Mouse (Mus musculus): ENCODE measurements around the gene Vps72. TPM values are rescaled to one million over a fixed set of nuclear protein-coding genes. Genes with fewer than 3 reads are reported as not detected.
A peak's percentile ranks its signal among the peaks of the same experiment; 100 is the strongest.

Gene Vps72
- polyA plus RNA-seq, 1 experiment from 2014 or later, result 327 TPM

DNA sequence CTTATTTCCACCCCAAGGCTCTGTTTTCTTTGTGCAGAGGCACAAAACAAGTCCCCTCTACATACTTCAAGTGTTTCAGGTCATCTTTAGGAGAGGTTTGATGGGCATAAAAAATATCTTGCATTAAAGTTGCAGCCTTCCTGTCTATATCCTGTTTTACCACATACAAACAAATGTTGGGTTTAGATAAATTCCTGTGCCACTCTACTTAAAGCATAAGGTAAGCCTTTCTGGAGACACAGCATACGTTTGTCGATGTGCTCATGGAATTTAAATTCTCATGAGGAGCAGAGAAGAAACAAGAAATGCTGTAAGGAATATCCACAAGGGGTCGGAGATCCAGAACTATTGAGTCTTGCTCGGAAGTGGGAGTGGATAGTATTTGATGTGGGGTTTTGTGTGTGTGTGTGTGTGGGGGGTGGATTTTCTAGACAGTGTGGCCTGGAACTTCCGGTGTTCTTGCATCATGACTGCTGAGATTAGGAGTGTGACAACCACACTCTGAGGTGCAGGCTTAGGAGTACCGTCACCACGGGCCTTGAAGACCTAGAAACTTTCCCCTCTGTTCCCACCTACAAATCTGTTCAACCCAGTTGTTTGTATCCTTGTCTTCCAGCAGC is 24.7 kb downstream of the Vps72 start:
- Histone ChIP-seq H3K27ac (no peak overlapping the region), H3K4me3 (peak overlapping the region; percentile 41; the same call in 1 of the 2 replicates), H3K9me3 (replicated peaks) (no peaks in the 10 kb centered on the region), H3K36me3 (peaks cover 34% of the 10 kb centered on the region), H3K27me3 (ENCODE audit: low read depth, poor library complexity, severe bottlenecking) (no peaks in the 10 kb centered on the region), H3K4me1 (peaks cover 30% of the 10 kb centered on the region)
- 91% methylated on average over 7 of the region's 7 CpGs for WGBS
- no peak for DNase-seq (ENCODE audit: low spot score)

DNA sequence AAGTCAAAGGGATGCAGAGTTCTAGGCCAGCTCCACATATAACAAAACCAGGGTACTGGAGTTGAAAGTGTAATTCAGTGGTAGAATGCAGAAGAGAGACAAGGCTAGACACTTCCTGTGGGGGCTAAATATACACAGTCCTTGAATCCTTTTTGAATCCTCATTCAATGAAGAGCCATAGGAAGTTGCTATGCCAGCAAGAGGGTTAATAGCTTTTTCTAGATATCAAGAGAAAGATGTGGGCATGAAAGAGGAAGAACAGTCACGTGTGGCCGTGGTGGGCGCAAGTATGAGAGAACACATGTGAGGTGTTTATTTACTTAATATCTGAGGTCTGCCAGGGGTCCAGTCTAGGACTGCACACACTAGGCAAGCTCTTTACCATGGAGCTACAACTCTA is 25.5 kb downstream of the Vps72 start:
- no peak for DNase-seq (ENCODE audit: low spot score)
- WGBS, result 94% methylated on average over 3 of the region's 3 CpGs
- Histone ChIP-seq H3K4me3 (no peak overlapping the region), H3K36me3 (peaks cover 41% of the 10 kb centered on the region), H3K27ac (no peak overlapping the region), H3K27me3 (ENCODE audit: low read depth, poor library complexity, severe bottlenecking) (no peaks in the 10 kb centered on the region), H3K4me1 (peaks cover 31% of the 10 kb centered on the region), H3K9me3 (replicated peaks) (no peaks in the 10 kb centered on the region)

DNA sequence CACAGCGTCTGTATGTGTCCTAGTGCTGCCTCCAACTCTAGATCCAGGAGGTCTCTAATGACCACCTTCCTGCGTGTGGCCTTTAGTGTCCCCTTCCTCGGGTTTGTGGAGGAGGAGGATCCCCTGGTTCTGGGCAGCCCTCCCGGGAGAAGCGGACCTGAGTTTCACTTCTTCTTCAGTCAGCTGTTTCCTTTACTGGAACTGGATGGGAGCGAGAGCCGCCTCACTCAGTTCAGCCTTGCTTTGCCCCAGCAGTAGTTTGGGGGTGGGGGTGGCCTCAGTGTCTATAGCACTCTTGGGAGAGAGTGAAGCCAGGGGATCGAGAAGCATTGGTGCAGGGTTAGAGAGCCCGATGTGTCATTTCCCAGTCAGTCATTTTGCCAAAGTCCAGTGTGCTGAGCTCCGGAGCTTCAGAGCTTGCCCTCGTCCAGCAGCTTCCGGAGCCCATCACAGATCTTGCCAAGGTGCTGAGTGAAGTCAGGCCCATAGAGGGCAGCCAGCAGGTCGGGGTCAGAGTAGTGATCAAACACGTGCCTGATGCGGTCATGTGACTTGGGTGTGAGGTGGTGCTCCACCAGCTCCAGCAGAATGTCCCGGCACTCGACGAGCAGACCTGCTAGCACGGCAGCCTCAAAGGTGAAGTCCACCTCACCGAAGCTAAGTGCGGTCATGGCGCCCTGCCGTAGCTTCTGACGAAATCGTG is 28.9 kb downstream of the Vps72 start:
- Histone ChIP-seq H3K9me3 (replicated peaks) (no peaks in the 10 kb centered on the region), H3K4me1 (peaks cover 23% of the 10 kb centered on the region), H3K4me3 (peak overlapping the region; percentile 13; the same call in 1 of the 2 replicates), H3K36me3 (peaks cover 31% of the 10 kb centered on the region), H3K27me3 (ENCODE audit: low read depth, poor library complexity, severe bottlenecking) (no peaks in the 10 kb centered on the region), H3K27ac (no peak overlapping the region)
- WGBS, result 65% methylated on average over 25 of the region's 25 CpGs
- DNase-seq (ENCODE audit: low spot score), result no peak

DNA sequence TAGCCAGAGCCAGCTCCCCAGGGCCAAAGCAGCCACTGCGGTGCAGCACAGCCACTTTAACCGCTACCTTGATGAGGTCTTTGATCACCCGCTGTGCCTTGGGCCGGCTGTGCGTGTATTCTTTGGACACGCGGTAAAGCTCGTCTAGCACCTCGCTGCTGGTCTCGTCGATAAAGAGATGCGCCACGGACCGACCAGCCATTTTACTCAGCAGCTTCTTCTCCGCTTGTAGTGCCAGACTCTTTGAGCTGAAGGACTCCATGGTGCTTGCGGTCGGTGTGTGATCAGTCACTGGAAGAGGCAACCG is 29.4 kb downstream of the Vps72 start:
- WGBS, result 49% methylated on average over 18 of the region's 18 CpGs

DNA sequence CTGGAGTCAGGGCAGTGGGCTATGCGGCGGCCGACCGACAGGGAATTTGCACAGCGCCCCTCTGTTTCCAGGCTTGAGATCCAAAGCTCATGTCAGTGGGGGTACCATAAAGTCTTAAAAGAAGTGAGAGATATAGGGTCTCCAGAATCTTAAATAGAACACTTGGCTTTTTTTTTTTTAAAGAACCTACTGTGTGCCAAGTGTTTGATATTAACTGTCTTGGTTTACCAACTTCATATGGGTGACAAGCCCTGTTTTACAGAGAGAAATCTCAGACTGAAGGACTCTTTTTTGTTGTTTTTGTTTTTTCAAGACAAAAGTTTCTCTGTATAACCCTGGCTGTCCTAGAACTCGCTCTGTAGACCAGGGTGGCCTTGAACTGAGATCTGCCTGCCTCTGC is 30.0 kb downstream of the Vps72 start:
- no peak overlapping the region for H3K27ac ChIP-seq
- 93% methylated on average over 6 of the region's 6 CpGs for WGBS
- no peaks in the 10 kb centered on the region for H3K27me3 ChIP-seq (ENCODE audit: low read depth, poor library complexity, severe bottlenecking)
- H3K4me1 ChIP-seq, result peaks cover 14% of the 10 kb centered on the region; the same call in 1 of the 2 replicates
- DNase-seq (ENCODE audit: low spot score), result no peak
- H3K36me3 ChIP-seq, result peaks cover 31% of the 10 kb centered on the region
- H3K4me3 ChIP-seq, result no peak overlapping the region
- no peaks in the 10 kb centered on the region for H3K9me3 ChIP-seq (replicated peaks)

More for the DNA sequence above, 29.4 kb downstream of the Vps72 start:
- H3K4me3 ChIP-seq, result 0 out of 2 replicates have a peak overlapping the region, but pooled peaks have one; percentile 13
- no peak overlapping the region for H3K27ac ChIP-seq
- no peaks in the 10 kb centered on the region for H3K9me3 ChIP-seq (replicated peaks)
- peaks cover 18% of the 10 kb centered on the region for H3K4me1 ChIP-seq
- no peaks in the 10 kb centered on the region for H3K27me3 ChIP-seq (ENCODE audit: low read depth, poor library complexity, severe bottlenecking)
- no peak for DNase-seq (ENCODE audit: low spot score)
- peaks cover 31% of the 10 kb centered on the region for H3K36me3 ChIP-seq

DNA sequence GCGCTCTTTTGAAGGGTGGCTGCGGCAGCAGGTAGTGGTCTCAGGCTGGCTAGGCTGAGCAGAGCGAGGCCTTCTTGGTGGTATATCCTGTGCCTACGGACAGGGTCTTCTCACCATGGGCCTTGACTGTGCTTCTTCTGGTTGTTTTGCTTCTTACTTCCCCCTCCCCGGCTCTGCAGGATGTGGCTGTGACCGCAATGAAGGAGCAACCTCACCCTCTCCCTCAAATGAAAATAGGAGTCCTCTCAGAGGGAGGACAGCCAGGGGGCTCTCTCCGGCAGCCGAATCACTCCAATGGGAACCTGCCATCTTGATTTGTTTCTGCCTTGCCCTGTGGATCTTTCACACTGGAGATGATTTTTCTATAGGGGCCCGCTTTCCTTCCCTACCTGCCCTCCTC is 30.7 kb downstream of the Vps72 start:
- Histone ChIP-seq H3K27ac (no peak overlapping the region), H3K4me1 (peaks cover 11% of the 10 kb centered on the region; the same call in 1 of the 2 replicates), H3K27me3 (ENCODE audit: low read depth, poor library complexity, severe bottlenecking) (no peaks in the 10 kb centered on the region), H3K9me3 (replicated peaks) (no peaks in the 10 kb centered on the region), H3K36me3 (peaks cover 31% of the 10 kb centered on the region), H3K4me3 (no peak overlapping the region)
- DNase-seq (ENCODE audit: low spot score), result no peak
- WGBS, result 95% methylated on average over 9 of the region's 9 CpGs

DNA sequence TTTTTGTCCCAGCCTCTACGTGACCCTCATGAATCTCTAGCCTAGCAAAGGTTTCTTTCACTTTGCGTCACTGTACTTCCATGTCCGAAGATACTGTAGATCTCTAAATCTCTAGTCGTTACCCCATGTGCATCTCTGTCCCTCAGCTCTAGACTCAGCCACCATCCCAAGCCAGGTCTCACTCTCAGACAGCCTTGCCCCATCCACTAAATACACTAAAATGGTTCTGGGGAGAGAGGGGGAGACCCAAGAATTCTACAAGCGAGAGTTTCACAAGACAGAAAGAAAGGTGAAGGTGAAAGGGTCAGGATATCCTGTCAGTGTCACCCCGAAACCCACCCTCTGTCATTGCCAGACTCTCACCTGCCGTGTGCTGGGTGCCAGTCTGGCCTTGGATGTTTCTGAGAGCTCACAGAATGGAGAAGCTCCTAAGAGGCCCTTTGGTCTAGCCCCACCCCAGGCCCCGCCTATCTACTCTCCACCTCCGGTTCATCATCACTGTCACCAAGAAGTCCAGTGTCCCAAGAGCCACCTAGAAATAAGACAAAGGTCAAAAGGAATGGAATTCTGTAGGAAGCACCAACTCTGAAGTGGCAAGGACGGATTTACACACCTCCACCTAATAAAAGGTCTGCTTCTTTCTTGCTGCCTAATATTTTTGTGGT is 31.3 kb downstream of the Vps72 start, which contains the start of gene Tnfaip8l2:
TSS of gene Tnfaip8l2 (minus strand) at position 409 of the 665 bp plus-strand sequence.
- Histone ChIP-seq H3K4me1 (peaks cover 11% of the 10 kb centered on the region; the same call in 1 of the 2 replicates), H3K36me3 (peaks cover 31% of the 10 kb centered on the region), H3K9me3 (replicated peaks) (no peaks in the 10 kb centered on the region), H3K27me3 (ENCODE audit: low read depth, poor library complexity, severe bottlenecking) (no peaks in the 10 kb centered on the region), H3K4me3 (no peak within 1 kb of the TSS), H3K27ac (no peak within 1 kb of the TSS)
- WGBS, result 87% methylated on average over 10 of the region's 10 CpGs
- no peak for DNase-seq (ENCODE audit: low spot score)

DNA sequence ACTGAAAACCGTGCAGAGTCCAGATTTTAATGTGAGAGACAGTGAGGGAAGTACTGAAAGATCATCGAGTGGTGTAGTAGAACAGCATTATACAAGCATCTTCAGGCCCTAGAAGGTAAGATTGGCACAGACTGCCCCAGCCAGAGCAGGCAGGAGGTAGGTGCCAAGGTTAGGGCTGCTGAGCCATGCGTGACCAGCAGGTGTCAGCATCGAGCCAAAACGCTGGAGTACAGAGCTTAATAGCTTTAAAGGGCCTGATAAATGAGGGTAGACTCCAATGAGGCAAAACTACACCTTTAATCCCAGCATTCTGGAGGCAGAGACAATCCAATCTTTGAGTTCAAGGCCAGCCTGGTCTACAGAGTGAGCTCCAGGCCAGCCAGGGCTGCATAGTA is 31.8 kb downstream of the Vps72 start:
- WGBS, result 13% methylated on average over 5 of the region's 5 CpGs
- no peaks in the 10 kb centered on the region for H3K27me3 ChIP-seq (ENCODE audit: low read depth, poor library complexity, severe bottlenecking)
- peak; percentile 89 for DNase-seq (ENCODE audit: low spot score)
- H3K4me3 ChIP-seq, result no peak overlapping the region
- H3K9me3 ChIP-seq (replicated peaks), result no peaks in the 10 kb centered on the region
- peaks cover 11% of the 10 kb centered on the region; the same call in 1 of the 2 replicates for H3K4me1 ChIP-seq
- H3K27ac ChIP-seq, result no peak overlapping the region
- peaks cover 31% of the 10 kb centered on the region for H3K36me3 ChIP-seq

DNA sequence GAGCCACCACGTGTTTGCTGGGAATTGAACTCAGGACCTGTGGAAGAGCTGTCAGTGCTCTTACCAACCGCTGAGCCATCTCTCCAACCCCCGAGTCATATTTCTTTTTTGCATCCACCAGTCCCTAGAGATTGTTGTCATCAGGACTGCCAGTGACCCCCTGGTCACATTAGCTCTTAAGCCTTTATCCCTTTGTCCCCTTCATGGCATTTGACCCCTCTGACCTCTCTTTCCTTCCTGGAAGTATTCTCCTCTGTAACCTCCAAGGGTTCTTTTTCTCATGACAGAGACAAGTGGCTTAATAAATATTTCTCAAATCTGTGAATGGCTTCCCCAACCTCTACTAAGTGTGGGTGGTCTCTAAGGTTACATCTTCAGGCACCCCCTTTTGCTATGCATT is 37.1 kb downstream of the Vps72 start:
- Histone ChIP-seq H3K4me1 (no peaks in the 10 kb centered on the region), H3K27me3 (ENCODE audit: low read depth, poor library complexity, severe bottlenecking) (no peaks in the 10 kb centered on the region), H3K27ac (no peak overlapping the region), H3K4me3 (no peak overlapping the region), H3K36me3 (no peaks in the 10 kb centered on the region), H3K9me3 (replicated peaks) (no peaks in the 10 kb centered on the region)
- 64% methylated on average over 3 of the region's 3 CpGs for whole genome bisulfite sequencing
- DNase-seq (ENCODE audit: low spot score), result no peak

DNA sequence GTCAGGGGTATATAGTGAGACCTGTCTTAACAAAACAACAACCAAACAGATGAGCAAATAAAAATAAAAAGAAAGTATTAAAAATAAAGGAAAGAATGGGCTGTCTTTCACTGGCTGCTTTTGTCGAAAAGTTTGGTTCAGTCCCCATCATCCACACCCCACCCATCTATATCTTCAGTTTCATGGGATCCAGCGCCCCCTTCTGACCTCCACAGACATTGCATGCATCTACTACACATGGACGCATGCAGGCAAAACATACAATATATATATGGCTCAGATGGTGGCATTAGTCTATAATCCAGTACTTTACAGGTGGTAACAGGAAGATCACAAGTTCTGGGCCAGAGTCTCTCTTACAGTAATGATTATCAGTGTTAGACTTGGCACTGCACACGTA is 43.1 kb downstream of the Vps72 start:
- Histone ChIP-seq H3K27ac (no peak overlapping the region), H3K4me3 (no peak overlapping the region), H3K36me3 (no peaks in the 10 kb centered on the region), H3K9me3 (replicated peaks) (no peaks in the 10 kb centered on the region), H3K4me1 (no peaks in the 10 kb centered on the region), H3K27me3 (ENCODE audit: low read depth, poor library complexity, severe bottlenecking) (peaks cover 3% of the 10 kb centered on the region)
- 54% methylated on average over 4 of the region's 4 CpGs for WGBS
- DNase-seq (ENCODE audit: low spot score), result peak; percentile 28

DNA sequence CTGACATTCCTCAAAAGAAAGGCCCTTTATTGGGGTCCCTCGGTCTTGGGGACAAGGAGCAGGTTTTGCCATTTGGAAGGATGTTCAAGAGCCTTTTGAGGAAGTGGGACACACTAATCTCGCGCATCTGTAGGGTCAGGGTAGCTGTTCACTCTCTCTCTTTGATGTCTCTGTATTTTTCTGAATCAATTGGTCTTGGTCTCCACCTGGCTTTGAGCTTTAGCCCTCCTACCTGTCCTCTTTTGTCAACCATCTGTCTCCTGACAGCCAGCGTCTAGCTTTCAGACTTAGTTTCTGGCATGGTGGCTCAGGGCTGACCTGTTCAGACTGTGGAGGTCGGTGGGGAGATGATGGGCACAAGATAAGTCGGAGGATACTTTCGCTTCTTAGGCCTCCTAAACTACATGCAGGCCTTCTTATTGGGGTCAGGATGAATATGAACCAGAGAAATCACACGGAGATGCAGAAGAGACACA is 48.7 kb downstream of the Vps72 start:
- Histone ChIP-seq H3K27ac (no peak overlapping the region), H3K4me3 (peak overlapping the region; percentile 73), H3K9me3 (replicated peaks) (no peaks in the 10 kb centered on the region), H3K27me3 (ENCODE audit: low read depth, poor library complexity, severe bottlenecking) (peaks cover 25% of the 10 kb centered on the region), H3K36me3 (peaks cover 21% of the 10 kb centered on the region), H3K4me1 (peaks cover 43% of the 10 kb centered on the region)
- WGBS, result 15% methylated on average over 8 of the region's 8 CpGs
- no peak for DNase-seq (ENCODE audit: low spot score)

DNA sequence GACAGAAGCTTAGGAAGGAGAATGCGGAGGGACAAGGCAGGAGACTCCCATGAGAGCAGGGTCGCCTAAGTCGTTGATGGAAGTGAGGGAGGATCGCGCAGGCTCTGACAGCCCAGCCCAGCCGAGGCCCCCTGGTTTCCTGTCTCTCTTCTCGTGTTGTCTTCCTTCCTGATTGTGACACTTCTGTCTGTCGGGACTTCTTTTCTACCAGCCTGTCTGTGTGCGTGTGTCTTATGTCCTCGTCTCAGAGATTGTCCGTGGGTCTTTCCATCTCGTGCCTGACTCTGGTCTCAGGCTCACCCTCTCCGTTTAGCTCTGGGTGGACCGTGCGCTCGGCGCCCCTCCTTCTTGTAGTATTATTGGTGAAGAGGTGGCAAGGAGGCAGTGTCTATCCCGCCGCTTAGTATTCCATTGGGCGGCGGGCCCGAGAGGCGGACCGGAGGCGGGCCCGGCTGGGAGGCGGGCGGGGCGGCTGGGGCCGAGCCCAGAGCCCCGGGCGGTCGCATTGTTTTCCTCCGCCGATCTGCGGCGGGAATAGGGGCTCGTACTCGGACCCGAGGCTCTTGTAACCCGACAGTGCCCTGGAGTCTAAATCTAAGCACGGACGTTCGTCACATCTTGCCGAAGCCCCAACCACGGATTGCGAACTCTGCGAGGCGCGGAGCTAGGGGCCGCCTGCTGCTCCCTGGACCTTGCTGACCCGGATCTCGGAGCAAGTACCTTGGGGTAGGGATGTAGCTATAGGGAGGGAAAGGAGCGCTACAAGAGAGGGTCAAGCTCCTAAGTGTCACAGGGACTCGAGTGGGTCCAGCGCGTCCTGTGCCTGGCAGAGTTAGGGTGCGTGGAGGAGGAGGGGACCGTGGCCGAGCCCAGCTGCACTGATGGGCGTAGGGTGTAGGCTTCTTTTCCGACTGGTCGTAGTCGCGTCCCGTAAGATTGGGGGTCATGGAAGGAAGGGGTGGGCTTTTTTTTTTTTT is 49.5 kb downstream of the Vps72 start, which contains the start of gene Sema6c:
TSS of gene Sema6c (plus strand) at position 471 of the 977 bp plus-strand sequence.
- WGBS, result under 1% methylated on average over 66 of the region's 66 CpGs
- H3K4me3 ChIP-seq, result peak within 1 kb of the TSS; percentile 73
- peaks cover 28% of the 10 kb centered on the region for H3K36me3 ChIP-seq
- H3K27ac ChIP-seq, result peak within 1 kb of the TSS; percentile 82
- H3K9me3 ChIP-seq (replicated peaks), result no peaks in the 10 kb centered on the region
- peak; percentile 89 for DNase-seq (ENCODE audit: low spot score)
- peaks cover 25% of the 10 kb centered on the region for H3K27me3 ChIP-seq (ENCODE audit: low read depth, poor library complexity, severe bottlenecking)
- peaks cover 43% of the 10 kb centered on the region for H3K4me1 ChIP-seq

Measured in limb, embryonic 10.5 days (tissue).